Mouse (Mus musculus) stomach, postnatal 0 days (tissue): ENCODE measurements at regions not wholly inside any gene's neighbourhood (a gene's known extent, or its start where the extent isn't known, plus 50 kb on each side); places are given as distances from the start of the nearest gene placed in this dataset.

ENCODE experiments used
- CTCF ChIP-seq: IDR thresholded peaks from 2 replicates; pipeline ENCODE4 v1.5.1; 2016; ENCODE audit warnings: antibody characterized with exemption, low read depth, mild to moderate bottlenecking, moderate library complexity
- EP300 ChIP-seq: optimal IDR thresholded peaks from 2 replicates; pipeline ENCODE3; 2016; ENCODE audit warnings: antibody characterized with exemption

DNA sequence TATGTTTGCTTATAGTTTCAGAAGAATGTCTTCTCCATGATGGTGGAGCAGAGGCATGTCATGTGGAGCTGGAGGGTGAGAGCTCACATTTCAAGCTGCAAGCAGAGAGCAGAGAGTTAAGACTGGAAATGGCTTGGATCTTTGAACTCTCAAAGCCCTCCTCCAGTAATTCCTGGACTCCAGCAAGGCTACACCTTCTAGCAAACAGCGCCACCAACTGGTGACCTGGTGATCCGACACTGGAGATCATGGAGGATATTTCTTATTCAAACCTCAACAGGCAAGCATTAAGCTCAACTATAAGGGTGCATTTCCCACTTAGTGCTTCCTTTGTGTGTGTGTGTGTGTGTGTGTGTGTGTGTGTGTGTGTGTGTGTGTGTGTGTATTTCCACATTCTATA, 446.2 kb downstream of the Prr30 start:
- TF ChIP-seq CTCF (peak; percentile 60), EP300 (no peak)
